Mouse (Mus musculus): ENCODE results near the gene Miox. TPM values are rescaled to one million over a fixed set of nuclear protein-coding genes. Genes with fewer than 3 reads are reported as not detected.

Gene Miox
- polyA plus RNA-seq, 1 experiment = 0.04 TPM

- peaks cover 26% of the 10 kb centered on the region for H3K27me3 ChIP-seq (ENCODE audit: control insufficient read depth, insufficient read depth, insufficient read length)
- peaks cover 29% of the 10 kb centered on the region for H3K36me3 ChIP-seq (ENCODE audit: control insufficient read depth, insufficient read depth)
- TF ChIP-seq POLR2A (IDR thresholded peaks at IDR 0.05; ENCODE audit: insufficient read length, low read depth) (peak; percentile 72), MAX (IDR thresholded peaks at IDR 0.05; ENCODE audit: low read depth) (peak; percentile 82), MYOD1 (IDR thresholded peaks at IDR 0.05; ENCODE audit: control insufficient read depth in 1 of 3, insufficient read length in 2 of 3, low read depth in 2 of 3) (peak in 1 of 3 experiments; percentile 72), MYOG (IDR thresholded peaks at IDR 0.05; ENCODE audit: control insufficient read depth in 1 of 3, insufficient read depth in 1 of 3, insufficient read length in 2 of 3, low read depth in 2 of 3) (peak in 2 of 3 experiments; percentile 6 to 54), USF1 (IDR thresholded peaks at IDR 0.05; ENCODE audit: low read depth) (peak; percentile 83), REST (IDR thresholded peaks at IDR 0.05; ENCODE audit: insufficient read depth, insufficient read length) (no peak), E2F4 (IDR thresholded peaks at IDR 0.05; ENCODE audit: insufficient read depth) (no peak)
- no peaks in the 10 kb centered on the region for H3K79me2 ChIP-seq (ENCODE audit: control insufficient read depth, insufficient read depth)
- peak within 1 kb of the TSS; percentile 83 for H3K4me2 ChIP-seq (ENCODE audit: low read depth)
- peak within 1 kb of the TSS; percentile 34 for H3ac ChIP-seq (ENCODE audit: control insufficient read depth, insufficient read length)
- H3K4me3 ChIP-seq = peak within 1 kb of the TSS; percentile 44
Observed at GRCm38 (mm10) chr15:89373762-89374248, 39.6 kb downstream of the Miox start, which contains the start of gene Sco2. Gene Sco2, minus strand, starts transcription at chr15:89373846.

- TF ChIP-seq SRF (IDR thresholded peaks at IDR 0.05; ENCODE audit: control insufficient read depth, insufficient read length, low read depth) (no peak), USF1 (IDR thresholded peaks at IDR 0.05; ENCODE audit: low read depth) (no peak), REST (IDR thresholded peaks at IDR 0.05; ENCODE audit: insufficient read depth, insufficient read length) (no peak), POLR2A (IDR thresholded peaks at IDR 0.05; ENCODE audit: insufficient read length, low read depth) (no peak), TCF3 (IDR thresholded peaks at IDR 0.05; ENCODE audit: insufficient read length, low read depth) (no peak), MAX (IDR thresholded peaks at IDR 0.05; ENCODE audit: low read depth) (no peak), MYOG (IDR thresholded peaks at IDR 0.05; ENCODE audit: control insufficient read depth in 1 of 3, insufficient read depth in 1 of 3, insufficient read length in 2 of 3, low read depth in 2 of 3) (no peak), CEBPB (IDR thresholded peaks at IDR 0.05; ENCODE audit: insufficient read depth, poor library complexity, severe bottlenecking) (no peak), MYOD1 (IDR thresholded peaks at IDR 0.05; ENCODE audit: control insufficient read depth in 1 of 3, insufficient read length in 2 of 3, low read depth in 2 of 3) (no peak), E2F4 (IDR thresholded peaks at IDR 0.05; ENCODE audit: insufficient read depth) (no peak), TCF12 (IDR thresholded peaks at IDR 0.05; ENCODE audit: insufficient read depth, poor library complexity, severe bottlenecking) (no peak), POLR2AphosphoS2 (IDR thresholded peaks at IDR 0.05; ENCODE audit: insufficient read length, low read depth) (no peak)
- H3K79me2 ChIP-seq (ENCODE audit: control insufficient read depth, insufficient read depth) = no peaks in the 10 kb centered on the region
- peak overlapping the region; percentile 44 for H3K4me3 ChIP-seq
- H3ac ChIP-seq (ENCODE audit: control insufficient read depth, insufficient read length) = peak overlapping the region; percentile 34
- H3K27me3 ChIP-seq (ENCODE audit: control insufficient read depth, insufficient read depth, insufficient read length) = peaks cover 31% of the 10 kb centered on the region
- peaks cover 24% of the 10 kb centered on the region for H3K36me3 ChIP-seq (ENCODE audit: control insufficient read depth, insufficient read depth)
- H3K4me2 ChIP-seq (ENCODE audit: low read depth) = peak overlapping the region; percentile 83
Observed at GRCm38 (mm10) chr15:89374340-89374739, 40.1 kb downstream of the Miox start.

GRCm38 (mm10) chr15:89374801-89375534 lies 40.8 kb downstream of the Miox start:
- Histone ChIP-seq H3K27me3 (ENCODE audit: control insufficient read depth, insufficient read depth, insufficient read length) (peaks cover 34% of the 10 kb centered on the region), H3ac (ENCODE audit: control insufficient read depth, insufficient read length) (no peak overlapping the region), H3K4me2 (ENCODE audit: low read depth) (no peak overlapping the region), H3K4me3 (peak overlapping the region; percentile 44), H3K36me3 (ENCODE audit: control insufficient read depth, insufficient read depth) (peaks cover 19% of the 10 kb centered on the region), H3K79me2 (ENCODE audit: control insufficient read depth, insufficient read depth) (no peaks in the 10 kb centered on the region)
- TF ChIP-seq CEBPB (IDR thresholded peaks at IDR 0.05; ENCODE audit: insufficient read depth, poor library complexity, severe bottlenecking) (no peak), POLR2A (IDR thresholded peaks at IDR 0.05; ENCODE audit: insufficient read length, low read depth) (no peak), SRF (IDR thresholded peaks at IDR 0.05; ENCODE audit: control insufficient read depth, insufficient read length, low read depth) (no peak), MYOG (IDR thresholded peaks at IDR 0.05; ENCODE audit: control insufficient read depth in 1 of 3, insufficient read depth in 1 of 3, insufficient read length in 2 of 3, low read depth in 2 of 3) (no peak), POLR2AphosphoS2 (IDR thresholded peaks at IDR 0.05; ENCODE audit: insufficient read length, low read depth) (no peak), TCF12 (IDR thresholded peaks at IDR 0.05; ENCODE audit: insufficient read depth, poor library complexity, severe bottlenecking) (no peak), MAX (IDR thresholded peaks at IDR 0.05; ENCODE audit: low read depth) (no peak), REST (IDR thresholded peaks at IDR 0.05; ENCODE audit: insufficient read depth, insufficient read length) (no peak), TCF3 (IDR thresholded peaks at IDR 0.05; ENCODE audit: insufficient read length, low read depth) (no peak)

GRCm38 (mm10) chr15:89376040-89376439 lies 41.8 kb downstream of the Miox start:
- Histone ChIP-seq H3ac (ENCODE audit: control insufficient read depth, insufficient read length) (no peak overlapping the region), H3K36me3 (ENCODE audit: control insufficient read depth, insufficient read depth) (peaks cover 10% of the 10 kb centered on the region), H3K4me2 (ENCODE audit: low read depth) (no peak overlapping the region), H3K79me2 (ENCODE audit: control insufficient read depth, insufficient read depth) (no peaks in the 10 kb centered on the region), H3K27me3 (ENCODE audit: control insufficient read depth, insufficient read depth, insufficient read length) (peaks cover 34% of the 10 kb centered on the region), H3K4me3 (no peak overlapping the region)
- TF ChIP-seq TCF3 (IDR thresholded peaks at IDR 0.05; ENCODE audit: insufficient read length, low read depth) = no peak
- TF ChIP-seq POLR2A (IDR thresholded peaks at IDR 0.05; ENCODE audit: insufficient read length, low read depth) = no peak
- no peak for TF ChIP-seq POLR2AphosphoS2 (IDR thresholded peaks at IDR 0.05; ENCODE audit: insufficient read length, low read depth)
- TF ChIP-seq E2F4 (IDR thresholded peaks at IDR 0.05; ENCODE audit: insufficient read depth) = no peak
- TF ChIP-seq USF1 (IDR thresholded peaks at IDR 0.05; ENCODE audit: low read depth) = no peak
- TF ChIP-seq REST (IDR thresholded peaks at IDR 0.05; ENCODE audit: insufficient read depth, insufficient read length) = no peak
- TF ChIP-seq MAX (IDR thresholded peaks at IDR 0.05; ENCODE audit: low read depth) = no peak
- TF ChIP-seq TCF12 (IDR thresholded peaks at IDR 0.05; ENCODE audit: insufficient read depth, poor library complexity, severe bottlenecking) = no peak
- no peak for TF ChIP-seq MYOD1 (IDR thresholded peaks at IDR 0.05; ENCODE audit: control insufficient read depth in 1 of 3, insufficient read length in 2 of 3, low read depth in 2 of 3)
- no peak for TF ChIP-seq CEBPB (IDR thresholded peaks at IDR 0.05; ENCODE audit: insufficient read depth, poor library complexity, severe bottlenecking)
- TF ChIP-seq SRF (IDR thresholded peaks at IDR 0.05; ENCODE audit: control insufficient read depth, insufficient read length, low read depth) = no peak
- TF ChIP-seq MYOG (IDR thresholded peaks at IDR 0.05; ENCODE audit: control insufficient read depth in 1 of 3, insufficient read depth in 1 of 3, insufficient read length in 2 of 3, low read depth in 2 of 3) = no peak
